Mouse (Mus musculus) MEL (cell line): ENCODE data around the gene Gm8050. TPM values are rescaled to one million over a fixed set of nuclear protein-coding genes. Genes with fewer than 3 reads are reported as not detected.
"Not testable (repeated sequence)": the region's sequence is repeated elsewhere in the genome, so short reads cannot be mapped to it uniquely, and the experiment has no call there.

ENCODE experiments used
- DNase-seq: peaks from one replicate; pipeline ENCODE4 v3.0.0; 2011; ENCODE audit warnings: low read depth, low spot score
- H3K27ac ChIP-seq: 2 replicates; pipeline ENCODE4 v1.5.1; 2012; ENCODE audit warnings: low read depth, mild to moderate bottlenecking, control low read depth, low read length, moderate library complexity; ENCODE audit not compliant: control insufficient read depth
- H3K27me3 ChIP-seq, 2 experiments: fragments of 150-350 bp in 1 of 2; sonication (generic) in 1 of 2; 2 replicates each; pipeline ENCODE4 v1.6.1; 2012; ENCODE audit warnings: low read length in 2 of 2, mild to moderate bottlenecking in 2 of 2, improper control_type of control experiment in 1 of 2, moderate library complexity in 1 of 2; ENCODE audit not compliant: insufficient read depth in 2 of 2, control insufficient read depth in 1 of 2
- H3K36me3 ChIP-seq, 2 experiments: 2 replicates each; pipeline ENCODE4 v1.6.1; 2012 to 2014; ENCODE audit warnings: low read length in 2 of 2, improper control_type of control experiment in 1 of 2, inconsistent platforms in 1 of 2, mild to moderate bottlenecking in 1 of 2; ENCODE audit not compliant: insufficient read depth in 2 of 2, control insufficient read depth in 1 of 2
- H3K4me1 ChIP-seq, 2 experiments: fragments of 150-350 bp in 1 of 2; sonication (generic) in 1 of 2; 2 replicates each; pipeline ENCODE4 v1.6.1; 2012; ENCODE audit warnings: low read length in 2 of 2, improper control_type of control experiment in 1 of 2, mild to moderate bottlenecking in 1 of 2; ENCODE audit not compliant: insufficient read depth in 2 of 2, control insufficient read depth in 1 of 2
- H3K4me3 ChIP-seq, 2 experiments: fragments of 150-350 bp in 1 of 2; sonication (generic) in 1 of 2; 2 replicates each; pipeline ENCODE4 v1.5.1; 2012; ENCODE audit warnings: low read depth in 2 of 2, low read length in 2 of 2, mild to moderate bottlenecking in 2 of 2, moderate library complexity in 2 of 2, control low read depth in 1 of 2, improper control_type of control experiment in 1 of 2; ENCODE audit not compliant: control insufficient read depth in 1 of 2, insufficient read depth in 1 of 2
- H3K79me2 ChIP-seq: 2 replicates; pipeline ENCODE4 v1.6.1; 2012; ENCODE audit warnings: mild to moderate bottlenecking, low read length, moderate library complexity; ENCODE audit not compliant: control insufficient read depth, poor library complexity, insufficient read depth
- H3K9ac ChIP-seq: 2 replicates; pipeline ENCODE4 v1.6.1; 2012; ENCODE audit warnings: low read depth, mild to moderate bottlenecking, control low read depth, low read length, moderate library complexity; ENCODE audit not compliant: control insufficient read depth, poor library complexity, severe bottlenecking
- H3K9me3 ChIP-seq: fragments of 150-350 bp; sonication (generic); replicated peaks from 2 replicates; pipeline ENCODE4 v1.6.1; 2012; ENCODE audit warnings: mild to moderate bottlenecking, low read length, improper control_type of control experiment, moderate library complexity; ENCODE audit not compliant: insufficient read depth
- polyA plus RNA-seq, 2 experiments: library from polyadenylated mRNA; stranded (reverse) in 1 of 2; unstranded in 1 of 2; fragments of >175 nt in 1 of 2; fragments of >200 nt in 1 of 2; gene quantifications; 2 replicates each; pipeline versions ENCODE4 v1.2.1 to v1.2.4; 2012; ENCODE audit warnings: low replicate concordance in 2 of 2, low read depth in 1 of 2; ENCODE audit not compliant: insufficient read length in 2 of 2, insufficient read depth in 1 of 2, missing spikeins in 1 of 2
- total RNA-seq: library from RNA; depleted of rRNA; stranded (reverse); fragments of 300-350 nt; gene quantifications from 2 replicates; pipeline ENCODE4 v1.2.3, GENCODE M21; 2012; rRNA removed

Gm8050 gene
- total RNA-seq: not detected in 2 replicates
- polyA plus RNA-seq: not detected

DNA sequence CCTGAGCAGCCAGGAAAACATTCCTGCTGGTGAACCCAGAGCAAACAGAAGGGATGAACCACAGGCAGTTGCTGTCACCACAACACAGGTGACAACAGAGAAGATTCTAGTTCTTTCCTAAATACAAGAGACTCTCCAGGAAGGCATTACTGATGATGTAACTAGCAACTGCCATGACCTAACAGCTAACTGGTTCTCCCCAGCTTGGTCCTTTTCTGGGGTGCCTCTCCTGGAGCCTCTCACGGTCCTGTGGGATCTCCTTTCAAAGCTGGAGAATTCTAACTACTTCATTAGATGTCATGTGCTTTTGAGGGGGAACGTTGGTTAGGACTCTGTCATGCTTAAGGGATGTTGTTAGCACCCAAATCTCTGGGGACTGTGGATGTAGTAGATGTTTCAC, at the start of gene Gm8050:
TSS of gene Gm8050 (minus strand) at position 101 of the 400 bp plus-strand sequence.
- not testable (repeated sequence) for DNase-seq, H3K9ac ChIP-seq, H3K27me3 ChIP-seq, H3K4me1 ChIP-seq, H3K27ac ChIP-seq, H3K79me2 ChIP-seq, H3K9me3 ChIP-seq, H3K4me3 ChIP-seq, H3K36me3 ChIP-seq

GRCm38 (mm10) chr14:6757231-6757536, 37.1 kb upstream of the Gm8050 start:
- H3K79me2 ChIP-seq, H3K4me1 ChIP-seq, H3K9me3 ChIP-seq, DNase-seq, H3K9ac ChIP-seq, H3K36me3 ChIP-seq, H3K27me3 ChIP-seq, H3K27ac ChIP-seq, H3K4me3 ChIP-seq: not testable (repeated sequence)

GRCm38 (mm10) chr14:6756384-6757230, 36.6 kb upstream of the Gm8050 start:
- H3K27me3 ChIP-seq, DNase-seq, H3K4me1 ChIP-seq, H3K27ac ChIP-seq, H3K9me3 ChIP-seq, H3K4me3 ChIP-seq, H3K36me3 ChIP-seq, H3K79me2 ChIP-seq, H3K9ac ChIP-seq: not testable (repeated sequence)

DNA sequence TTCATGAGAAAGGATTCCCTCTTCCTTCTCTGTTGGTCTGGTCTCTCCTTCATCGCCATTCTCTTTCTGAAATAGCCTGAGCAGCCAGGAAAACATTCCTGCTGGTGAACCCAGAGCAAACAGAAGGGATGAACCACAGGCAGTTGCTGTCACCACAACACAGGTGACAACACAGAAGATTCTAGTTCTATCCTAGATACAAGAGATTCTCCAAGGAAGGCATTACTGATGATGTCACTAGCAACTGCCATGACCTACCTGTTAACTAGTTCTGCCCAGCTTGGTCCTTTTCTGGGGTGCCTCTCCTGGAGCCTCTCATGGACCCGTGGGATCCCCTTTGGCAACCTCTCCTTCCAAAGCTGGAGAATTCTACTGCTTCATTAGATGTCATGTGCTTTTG, 22.2 kb upstream of the Gm8050 start, which contains the start of gene Gm3636:
TSS of gene Gm3636 (minus strand) at position 101 of the 400 bp plus-strand sequence.
- H3K79me2 ChIP-seq, H3K9me3 ChIP-seq, H3K27ac ChIP-seq, DNase-seq, H3K27me3 ChIP-seq, H3K4me1 ChIP-seq, H3K4me3 ChIP-seq, H3K36me3 ChIP-seq, H3K9ac ChIP-seq: not testable (repeated sequence)

GRCm38 (mm10) chr14:6684070-6684469, 36.0 kb downstream of the Gm8050 start, which contains the start of gene Gm10251:
Gene Gm10251, minus strand, starts transcription at chr14:6684170.
- DNase-seq, H3K4me1 ChIP-seq, H3K36me3 ChIP-seq, H3K9me3 ChIP-seq, H3K27ac ChIP-seq, H3K79me2 ChIP-seq, H3K9ac ChIP-seq, H3K4me3 ChIP-seq, H3K27me3 ChIP-seq: not testable (repeated sequence)

Other genes starting within 250 kb of the Gm8050 start
- gene Gm8356, start 183.0 kb downstream of the Gm8050 start, total RNA-seq: not detected in 2 replicates
- gene Gm8356, start 183.0 kb downstream of the Gm8050 start, polyA plus RNA-seq: not detected
- gene Gm3629, start 129.6 kb downstream of the Gm8050 start, total RNA-seq: not detected in 2 replicates
- not detected for gene Gm3629, start 129.6 kb downstream of the Gm8050 start, polyA plus RNA-seq
- not detected in 2 replicates for gene Gm3460, start 97.8 kb downstream of the Gm8050 start, total RNA-seq
- gene Gm3460, start 97.8 kb downstream of the Gm8050 start, polyA plus RNA-seq: not detected
- not detected in 2 replicates for gene Gm10251, start 36.1 kb downstream of the Gm8050 start, total RNA-seq
- gene Gm10251, start 36.1 kb downstream of the Gm8050 start, polyA plus RNA-seq: not detected
- gene Gm3636, start 22.1 kb upstream of the Gm8050 start, total RNA-seq: not detected in 2 replicates
- not detected for gene Gm3636, start 22.1 kb upstream of the Gm8050 start, polyA plus RNA-seq
- not detected in 2 replicates for gene Gm8362, start 54.2 kb upstream of the Gm8050 start, total RNA-seq
- gene Gm8362, start 54.2 kb upstream of the Gm8050 start, polyA plus RNA-seq: not detected
- not detected in 2 replicates for gene Gm3642, start 120.1 kb upstream of the Gm8050 start, total RNA-seq
- not detected for gene Gm3642, start 120.1 kb upstream of the Gm8050 start, polyA plus RNA-seq
- not detected in 2 replicates for gene Gm3667, start 169.7 kb upstream of the Gm8050 start, total RNA-seq
- not detected for gene Gm3667, start 169.7 kb upstream of the Gm8050 start, polyA plus RNA-seq